Mouse (Mus musculus) 3134 (cell line): ENCODE measurements around the gene Klhl36.

Experiments used
- DNase-seq: peaks from one replicate; pipeline ENCODE4 v3.0.0-alpha.2; 2011; ENCODE audit warnings: low spot score; ENCODE audit not compliant: insufficient read length; ENCODE audit errors: extremely low read depth

Klhl36 gene

DNA sequence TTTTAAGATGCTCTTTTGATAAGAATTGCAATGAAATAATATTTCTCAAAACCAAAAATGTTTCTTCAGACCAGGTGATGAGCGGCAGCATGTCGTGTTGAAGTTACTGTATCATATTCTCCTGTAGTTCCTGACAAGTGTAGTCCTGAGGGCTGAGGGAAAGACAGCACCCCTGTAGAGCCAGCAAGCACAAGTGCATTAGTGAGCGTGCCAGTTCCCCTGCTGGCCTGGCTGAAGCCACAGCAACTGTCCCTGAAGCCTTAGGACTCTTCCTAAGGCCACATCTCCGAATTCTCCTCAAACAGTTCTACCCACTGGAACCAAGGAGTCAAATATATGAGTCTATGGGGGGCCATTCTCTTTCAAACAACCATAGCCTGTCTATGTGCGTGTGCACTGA is 61.2 kb downstream of the Klhl36 start:
- DNase-seq = no peak

DNA sequence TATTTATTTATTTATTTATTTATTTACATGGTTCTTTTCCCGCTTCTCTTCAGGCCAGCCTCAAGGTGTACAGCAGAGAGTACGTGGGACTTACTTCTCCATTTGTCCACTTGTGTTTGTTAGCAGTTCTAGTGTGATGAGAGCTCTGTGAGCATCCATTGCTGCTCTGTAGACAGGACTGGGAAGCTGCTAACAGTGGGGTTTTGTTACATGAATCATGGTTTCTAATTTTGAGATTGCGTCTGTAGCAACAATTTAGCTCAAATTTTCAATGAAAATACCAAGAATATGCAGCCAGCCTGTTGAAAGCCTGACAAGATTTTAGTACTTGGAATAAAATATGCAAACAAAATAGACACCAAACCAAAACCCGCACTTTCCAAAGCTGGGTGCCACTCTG is 63.4 kb downstream of the Klhl36 start:
- no peak for DNase-seq

- no peak for DNase-seq
Measured at GRCm38 (mm10) chr8:119926474-119926873, 64.4 kb downstream of the Klhl36 start.
